ENCODE assay signal across 11 mouse cellular contexts in genomic region chr5:96176879-96177358, GRCm38 (mm10). TPM values are rescaled to one million over a fixed set of nuclear protein-coding genes. Genes with fewer than 3 reads are reported as not detected.
DNase-seq lines count a peak whose midpoint lies in the region; ATAC-seq and TF ChIP-seq lines count a peak whose summit lies in the region.
"Had no signal": no experiment of that assay in that cellular context is flagged by ENCODE, and none has a peak within 500 bp of the region (broad histone marks: within the 10 kb centered on the region; RNA-seq: fewer than 3 reads in every experiment).

No protein-coding gene starts in this region.

- no peaks in the 10 kb centered on the region for H3K9me3 ChIP-seq in CH12.LX (replicated peaks; ENCODE audit: low read length)
- H3K9me3 ChIP-seq in megakaryocyte, embryonic 14.5 days, result no peaks in the 10 kb centered on the region
- no peaks in the 10 kb centered on the region for H3K9me3 ChIP-seq in intestine, postnatal 0 days (ENCODE audit: control insufficient read depth)
- H3K9me3 ChIP-seq: hindbrain, embryonic 10.5 days; midbrain, embryonic 15.5 days had no signal

- no peak for TF ChIP-seq RAD21 in CH12.LX (IDR thresholded peaks at IDR 0.05; ENCODE audit: low read depth, low read length)

- 73% methylated on average over 11 of the region's 11 CpGs for WGBS in intestine, postnatal 0 days

- dilution Hi-C loops in CH12.LX (cut with MboI; ENCODE audit: extremely low pct_ligation_motif_present, extremely low pct_unique_long_range_greater_than_20kb, low sequenced_read_pairs), result no loop called here

- H3K27ac ChIP-seq in CH12.LX (ENCODE audit: insufficient read depth, low read depth), result no peak overlapping the region
- H3K27ac ChIP-seq in intestine, postnatal 0 days (ENCODE audit: low read depth, low read length), result no peak overlapping the region
- H3K27ac ChIP-seq: hindbrain, embryonic 10.5 days; midbrain, embryonic 15.5 days had no signal

- no peak for TF ChIP-seq EP300 in CH12.LX (IDR thresholded peaks at IDR 0.05; ENCODE audit: low read length)

- no peak overlapping the region for H3K4me3 ChIP-seq in CH12.LX (replicated peaks in 1 of 3; ENCODE audit: low read depth in 2 of 3, low read length in 2 of 3, poor library complexity in 1 of 3)
- H3K4me3 ChIP-seq in megakaryocyte, embryonic 14.5 days (replicated peaks), result peak overlapping the region; percentile 48
- no peak overlapping the region for H3K4me3 ChIP-seq in intestine, postnatal 0 days (ENCODE audit: low read depth, low read length)
- H3K4me3 ChIP-seq: hindbrain, embryonic 10.5 days; midbrain, embryonic 15.5 days had no signal

- no peaks in the 10 kb centered on the region for H3K36me3 ChIP-seq in CH12.LX (replicated peaks in 1 of 2; ENCODE audit: control insufficient read depth in 1 of 2, insufficient read depth in 1 of 2, low read length in 1 of 2)
- no peaks in the 10 kb centered on the region for H3K36me3 ChIP-seq in megakaryocyte, embryonic 14.5 days (replicated peaks; ENCODE audit: low read length)
- no peaks in the 10 kb centered on the region for H3K36me3 ChIP-seq in intestine, postnatal 0 days (ENCODE audit: control insufficient read depth, insufficient read depth)
- H3K36me3 ChIP-seq: hindbrain, embryonic 10.5 days; midbrain, embryonic 15.5 days had no signal

- no peak for TF ChIP-seq CTCF in CH12.LX (conservative IDR thresholded peaks at IDR 0.05 in 1 of 2, IDR thresholded peaks at IDR 0.05 in 1 of 2; ENCODE audit: low read depth in 2 of 2, low read length in 2 of 2)
- TF ChIP-seq CTCF in intestine, postnatal 0 days (IDR thresholded peaks at IDR 0.05; ENCODE audit: low read depth), result no peak

- ATAC-seq in common myeloid progenitor, adult 5-6 weeks (replicated peaks; ENCODE audit: low read depth, poor library complexity, severe bottlenecking), result peak; percentile 99
- no peak for ATAC-seq in intestine, postnatal 0 days
- ATAC-seq: midbrain, embryonic 15.5 days had no signal

- H3K4me1 ChIP-seq in CH12.LX (ENCODE audit: control insufficient read depth in 1 of 2, insufficient read depth in 2 of 2), result peaks cover 12 to 20% of the 10 kb centered on the region in 2 experiments
- H3K4me1 ChIP-seq in megakaryocyte, embryonic 14.5 days, result peaks cover 8% of the 10 kb centered on the region
- no peaks in the 10 kb centered on the region for H3K4me1 ChIP-seq in intestine, postnatal 0 days (replicated peaks; ENCODE audit: control insufficient read depth, insufficient read depth, low read length)
- H3K4me1 ChIP-seq: hindbrain, embryonic 10.5 days; midbrain, embryonic 15.5 days had no signal

- no peak overlapping the region for H3K4me2 ChIP-seq in CH12.LX (ENCODE audit: insufficient read depth, low read depth, poor library complexity, severe bottlenecking)
- H3K4me2 ChIP-seq in intestine, postnatal 0 days (replicated peaks; ENCODE audit: low read depth), result no peak overlapping the region
- H3K4me2 ChIP-seq: midbrain, embryonic 15.5 days had no signal

- no peak overlapping the region for H3K9ac ChIP-seq in CH12.LX (ENCODE audit: insufficient read depth, low read depth)
- H3K9ac ChIP-seq in intestine, postnatal 0 days (ENCODE audit: low read depth, low read length), result no peak overlapping the region
- H3K9ac ChIP-seq: midbrain, embryonic 15.5 days had no signal

- TF ChIP-seq POLR2A in CH12.LX (IDR thresholded peaks at IDR 0.05; ENCODE audit: low read depth, low read length), result no peak

- in situ Hi-C loops in CH12.LX (cut with MboI; ENCODE audit: low pct_ligation_motif_present, low pct_unique_long_range_greater_than_20kb, low sequenced_read_pairs), result no loop called here

- DNase-seq in layer of hippocampus, adult 9-11 months, result peak; percentile 25
- DNase-seq in layer of hippocampus, postnatal 10 days (ENCODE audit: low spot score in 2 of 2), result no peak
- no peak for DNase-seq in CH12.LX (ENCODE audit: extremely low read depth)
- no peak for DNase-seq in left cerebral cortex, adult 18-20 months (ENCODE audit: low spot score in 2 of 2)
- no peak for DNase-seq in cerebellum, adult 9-11 months
- DNase-seq: cerebellum, adult 18-20 months had no signal

- H3K79me2 ChIP-seq in CH12.LX (replicated peaks; ENCODE audit: control insufficient read depth, extremely low read depth, insufficient read depth, poor library complexity, severe bottlenecking), result no peaks in the 10 kb centered on the region

- no peaks in the 10 kb centered on the region for H3K27me3 ChIP-seq in CH12.LX (replicated peaks)
- H3K27me3 ChIP-seq in megakaryocyte, embryonic 14.5 days (replicated peaks), result no peaks in the 10 kb centered on the region
- no peaks in the 10 kb centered on the region for H3K27me3 ChIP-seq in intestine, postnatal 0 days (replicated peaks; ENCODE audit: control insufficient read depth, insufficient read depth, low read length)
- H3K27me3 ChIP-seq: midbrain, embryonic 15.5 days had no signal

TF ChIP-seq in CH12.LX, 34 proteins besides CTCF, POLR2A, EP300 and RAD21:
- TF ChIP-seq IRF4 (IDR thresholded peaks at IDR 0.05; ENCODE audit: low read depth, low read length) (no peak), MYC (IDR thresholded peaks at IDR 0.05; ENCODE audit: low read depth, low read length) (peak; percentile 66), MAX (IDR thresholded peaks at IDR 0.05; ENCODE audit: low read length) (peak; percentile 86), BHLHE40 (IDR thresholded peaks at IDR 0.05; ENCODE audit: low read depth, low read length) (peak; percentile 58)

RNA-seq across cellular contexts. Expression of gene Cnot6l, which starts 12.9 kb away (rescaled TPM):
- total RNA-seq in layer of hippocampus, postnatal 10 days (2021), result 10 to 100 TPM; 63.3 to 80.5 TPM
- total RNA-seq in CH12.LX (2012; rRNA removed) (19.6 and 23.0 TPM in 2 replicates), CH12.LX (2014; rRNA removed) (23.5 and 28.0 TPM in 2 replicates)
- 33.4 and 40.0 TPM in 2 replicates for polyA plus RNA-seq in CH12.LX (2012; ENCODE audit: insufficient read length, low read depth)
- total RNA-seq in common myeloid progenitor, adult 5-6 weeks (2017), result 84.6 and 130 TPM in 2 replicates
- polyA plus RNA-seq in megakaryocyte, embryonic 14.5 days (2012; ENCODE audit: insufficient read depth, low replicate concordance), result 0.35 and 1.6 TPM in 2 replicates
- 10 to 100 TPM; 66.8 to 69.1 TPM for total RNA-seq in left cerebral cortex, adult 18-20 months (2021)
- 17.0 and 18.3 TPM in 2 replicates for polyA plus RNA-seq in intestine, postnatal 0 days (2015; fragmentation: Nextera tagmentation; extraction: Ambion mirVana)

RNA-seq across cellular contexts. Expression of gene Mrpl1, which starts 32.4 kb away (rescaled TPM):
- 10 to 100 TPM; 15.0 to 15.3 TPM for total RNA-seq in layer of hippocampus, postnatal 10 days (2021)
- total RNA-seq in CH12.LX (2012; rRNA removed), result 31.3 and 36.8 TPM in 2 replicates
- 77.6 and 82.2 TPM in 2 replicates for total RNA-seq in CH12.LX (2014; rRNA removed)
- 44.2 and 53.7 TPM in 2 replicates for polyA plus RNA-seq in CH12.LX (2012; ENCODE audit: insufficient read length, low read depth)
- total RNA-seq in common myeloid progenitor, adult 5-6 weeks (2017), result 47.1 and 47.7 TPM in 2 replicates
- polyA plus RNA-seq in megakaryocyte, embryonic 14.5 days (2012; ENCODE audit: insufficient read depth, low replicate concordance), result 1.1 TPM in 1 of 2 replicates, not detected in the other
- 10 to 100 TPM; 14.4 TPM for total RNA-seq in left cerebral cortex, adult 18-20 months (2021)
- polyA plus RNA-seq in intestine, postnatal 0 days (2015; fragmentation: Nextera tagmentation; extraction: Ambion mirVana), result 16.4 and 17.3 TPM in 2 replicates
